Mouse (Mus musculus): Measurements from ENCODE around the gene Ankrd28. TPM values are rescaled to one million over a fixed set of nuclear protein-coding genes. Genes with fewer than 3 reads are reported as not detected.

Ankrd28 gene
- 21.1 and 21.8 TPM in 2 replicates for polyA plus RNA-seq (2012; rRNA removed)

DNA sequence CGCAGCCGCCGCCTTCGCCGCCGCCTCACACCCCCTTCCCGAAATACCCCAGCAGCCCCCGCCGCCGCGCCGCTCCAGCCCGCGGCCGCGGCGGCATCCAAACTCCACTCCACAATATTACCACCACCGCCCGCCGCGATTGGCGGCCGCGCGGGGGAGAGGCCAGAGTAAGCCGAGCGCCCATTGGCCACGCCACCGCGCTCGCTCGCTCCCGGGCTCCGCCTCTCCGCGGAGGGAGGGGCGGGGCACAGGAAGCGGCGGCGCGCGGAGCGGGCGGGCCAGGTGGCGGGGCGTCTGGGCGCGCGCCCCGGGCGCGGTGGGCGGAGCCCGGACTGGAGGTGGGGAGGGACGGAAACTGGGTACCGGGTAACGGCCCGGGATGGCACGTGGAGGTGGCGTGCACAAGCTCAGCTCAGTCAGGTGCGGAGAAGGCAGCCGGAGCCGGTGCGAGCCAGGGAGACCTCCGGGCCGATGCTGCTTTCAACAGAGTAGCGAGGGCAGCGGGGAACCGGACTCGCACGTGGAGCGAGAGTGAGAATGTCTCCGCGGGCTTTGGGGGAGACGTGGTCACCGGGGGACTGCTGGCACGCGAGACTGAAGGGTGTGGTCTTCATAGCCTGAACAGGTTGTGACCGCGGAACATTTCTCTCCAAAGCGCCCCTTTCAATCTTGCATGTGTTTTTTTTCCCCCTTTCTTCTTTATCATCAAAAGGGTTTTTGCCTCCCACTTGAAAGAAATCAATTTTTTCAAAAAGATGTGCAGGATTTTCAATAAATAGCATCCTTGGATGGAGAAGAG lies at the start of gene Ankrd28:
Ankrd28 (minus strand) TSS at position 81 of the 799 bp plus-strand sequence.

Other genes starting within 250 kb of the Ankrd28 start
- 0.06 and 0.35 TPM in 2 replicates for gene Colq, start 239.3 kb downstream of the Ankrd28 start, polyA plus RNA-seq (2012; rRNA removed)
- not detected in 2 replicates for gene Gm49387, start 189.8 kb downstream of the Ankrd28 start, polyA plus RNA-seq (2012; rRNA removed)
- 19.8 and 20.5 TPM in 2 replicates for gene Btd, start 189.6 kb downstream of the Ankrd28 start, polyA plus RNA-seq (2012; rRNA removed)
- gene Hacl1, start 189.4 kb downstream of the Ankrd28 start, polyA plus RNA-seq (2012; rRNA removed), result 7.3 and 9.7 TPM in 2 replicates
- gene Galnt15, start 198.3 kb upstream of the Ankrd28 start, polyA plus RNA-seq (2012; rRNA removed), result 0.90 and 0.91 TPM in 2 replicates